Mouse (Mus musculus) erythroblast, embryonic 14.5 days (primary cell): ENCODE data around the gene Cpne1.

Experiments
- GATA1 ChIP-seq: IDR thresholded peaks from 2 replicates; pipeline ENCODE4 v1.6.1; 2012; ENCODE audit warnings: low read length, inconsistent platforms, mixed read lengths
- TAL1 ChIP-seq: IDR thresholded peaks from 3 replicates; pipeline ENCODE4 v1.6.1; 2012; ENCODE audit warnings: low read length, inconsistent platforms, mixed read lengths

DNA sequence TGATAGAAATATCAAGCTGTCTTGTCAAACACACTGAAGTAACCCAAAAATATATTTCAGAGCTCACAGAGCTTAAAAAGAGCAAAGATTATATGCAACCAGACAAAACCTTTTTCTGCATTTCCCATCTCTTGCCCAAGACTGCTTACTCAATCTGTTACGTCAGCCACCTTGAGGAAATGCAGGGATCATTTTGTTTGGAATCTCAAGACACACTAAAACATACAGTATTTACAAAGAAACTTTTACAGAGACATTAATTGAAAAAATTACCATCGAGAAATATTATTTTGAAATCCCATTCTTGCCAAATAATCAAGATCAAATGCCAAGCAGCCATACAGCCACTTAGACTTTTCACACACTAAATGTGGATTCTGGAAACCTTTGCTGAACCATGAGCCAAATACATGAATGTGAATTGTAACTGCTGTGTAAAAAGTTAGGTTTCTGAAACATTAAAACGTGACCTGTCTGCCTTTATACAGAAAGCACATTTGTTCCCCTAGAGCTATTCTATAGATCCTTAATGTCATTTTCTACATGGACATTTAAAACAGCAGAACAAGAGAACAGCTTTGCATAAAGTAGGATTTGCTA lies 35.7 kb upstream of the Cpne1 start:
- TF ChIP-seq GATA1 = no peak
- TF ChIP-seq TAL1 = no peak
